Mouse (Mus musculus): ENCODE measurements at regions not wholly inside any gene's neighbourhood (a gene's known extent, or its start where the extent isn't known, plus 50 kb on each side); places are given as distances from the start of the nearest gene placed in this dataset.
"Not testable (repeated sequence)": the region's sequence is repeated elsewhere in the genome, so short reads cannot be mapped to it uniquely, and the experiment has no call there.

DNA sequence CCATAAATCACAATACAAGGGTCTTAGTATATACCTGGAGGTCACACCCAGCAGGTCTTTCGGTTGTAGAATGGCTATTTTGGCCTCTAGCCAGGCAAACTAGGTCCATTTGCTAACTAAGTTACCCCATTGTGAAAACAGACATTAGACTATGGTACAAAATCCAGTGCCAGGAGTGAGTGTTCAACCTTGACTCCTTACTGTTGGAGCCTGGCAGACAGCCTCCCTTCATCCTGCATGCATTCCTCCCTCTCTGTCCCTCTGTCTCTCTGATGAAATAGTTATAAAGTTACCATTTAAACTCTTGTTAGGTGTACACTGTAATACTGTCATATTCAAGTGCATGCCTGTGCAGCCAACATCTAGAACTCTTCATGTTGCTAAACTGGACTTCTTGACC, 254.1 kb downstream of the Tpbg start:
- WGBS, result 83% methylated on average over 1 of the region's 1 CpGs
- Histone ChIP-seq H3K36me3 (no peaks in the 10 kb centered on the region), H3K4me3 (replicated peaks) (no peak overlapping the region)

DNA sequence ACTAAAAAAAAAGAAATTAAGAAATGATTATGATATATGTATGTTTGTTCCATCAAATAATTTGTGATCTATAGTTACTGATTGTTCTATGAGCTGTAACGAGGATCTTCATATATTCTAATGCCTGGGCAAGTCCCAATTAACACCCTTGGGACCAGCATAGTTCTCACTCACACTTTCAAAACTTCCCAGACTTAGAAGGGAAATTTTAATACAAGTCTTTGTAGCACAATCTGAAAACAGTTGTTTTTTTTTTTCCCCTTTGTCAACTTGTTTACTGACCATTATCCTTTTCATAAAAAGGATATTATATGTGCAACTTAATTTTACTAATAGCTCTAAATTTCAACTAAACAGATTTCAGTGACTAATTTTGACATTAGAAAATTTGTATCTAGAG, 257.1 kb downstream of the Tpbg start:
- Histone ChIP-seq H3K4me2 (no peak overlapping the region), H3K9ac (replicated peaks) (no peak overlapping the region), H3K4me3 (replicated peaks) (no peak overlapping the region), H3K4me1 (peaks cover 4% of the 10 kb centered on the region; the same call in 1 of the 2 replicates), H3K27me3 (replicated peaks) (no peaks in the 10 kb centered on the region), H3K27ac (replicated peaks) (no peak overlapping the region), H3K36me3 (no peaks in the 10 kb centered on the region), H3K9me3 (replicated peaks) (no peaks in the 10 kb centered on the region)
- ATAC-seq (ENCODE audit: low FRiP score), result no peak
- WGBS, result 90% methylated on average over 1 of the region's 1 CpGs

More for the DNA sequence above, 254.1 kb downstream of the Tpbg start:
- H3K4me1 ChIP-seq, result no peaks in the 10 kb centered on the region
- no peak for ATAC-seq (ENCODE audit: low FRiP score)
- H3K9me3 ChIP-seq (replicated peaks), result no peaks in the 10 kb centered on the region
- no peaks in the 10 kb centered on the region for H3K27me3 ChIP-seq (replicated peaks)
- H3K27ac ChIP-seq (replicated peaks), result no peak overlapping the region
- H3K9ac ChIP-seq (replicated peaks), result no peak overlapping the region
- no peak overlapping the region for H3K4me2 ChIP-seq

DNA sequence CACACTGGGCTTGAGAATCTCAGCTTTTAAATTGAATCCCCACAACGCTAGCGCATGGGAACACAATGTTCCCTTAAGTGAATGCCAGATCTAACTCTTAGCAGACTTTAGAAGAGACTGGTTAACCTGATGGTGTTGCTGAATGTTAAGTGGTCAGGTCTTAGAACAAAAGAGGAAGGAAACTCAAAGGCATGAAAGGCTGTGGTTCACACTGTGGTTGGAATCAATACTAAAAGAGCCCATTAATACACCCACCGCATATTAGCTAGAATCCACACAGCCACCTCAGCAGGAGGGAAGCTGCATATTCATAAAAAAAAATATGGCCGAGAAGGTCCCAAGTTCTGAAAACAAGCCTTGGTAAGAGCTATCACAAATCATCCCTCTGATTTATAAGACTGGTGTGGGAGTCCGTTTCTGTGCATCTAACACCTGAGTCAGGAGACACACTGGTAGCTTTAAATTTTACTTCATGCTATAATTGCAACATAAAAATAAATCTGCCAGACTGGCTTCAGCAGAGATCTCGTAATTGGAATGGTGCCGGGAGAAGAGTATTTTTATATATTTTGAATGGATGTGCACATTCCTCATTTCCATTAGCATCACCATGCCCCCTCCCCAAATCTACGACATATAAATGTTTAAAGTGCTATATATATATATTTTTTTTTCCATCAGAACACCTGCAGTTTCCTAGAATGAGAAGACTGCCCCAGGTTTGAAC, 259.3 kb downstream of the Tpbg start:
- Histone ChIP-seq H3K9me3 (replicated peaks) (no peaks in the 10 kb centered on the region), H3K27me3 (replicated peaks) (no peaks in the 10 kb centered on the region), H3K36me3 (no peaks in the 10 kb centered on the region), H3K9ac (replicated peaks) (no peak overlapping the region), H3K4me1 (peaks cover 4% of the 10 kb centered on the region; the same call in 1 of the 2 replicates), H3K27ac (replicated peaks) (no peak overlapping the region), H3K4me2 (no peak overlapping the region), H3K4me3 (replicated peaks) (no peak overlapping the region)
- peak; percentile 49; the same call in 1 of the 2 replicates for ATAC-seq (ENCODE audit: low FRiP score)
- WGBS, result 59% methylated on average over 8 of the region's 8 CpGs

DNA sequence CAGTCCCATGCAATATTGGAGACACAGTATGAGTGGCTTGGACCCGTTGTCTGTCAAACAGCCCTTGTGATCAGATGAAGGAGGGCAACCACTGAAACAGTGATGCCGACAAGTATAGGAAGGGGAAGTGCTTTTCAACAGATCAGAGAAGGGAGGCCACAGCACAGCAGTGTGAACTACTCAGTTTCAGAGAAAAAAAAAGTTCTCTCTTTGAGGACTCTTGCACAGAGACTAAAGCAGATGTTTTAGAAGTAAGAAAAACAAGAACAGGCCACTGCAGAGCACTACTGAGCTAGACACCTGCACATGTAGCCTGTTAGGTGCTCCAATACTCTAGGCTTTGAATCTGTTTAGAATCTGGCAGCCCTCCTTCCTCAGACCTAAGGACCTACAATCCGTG, 261.4 kb downstream of the Tpbg start:
- no peaks in the 10 kb centered on the region for H3K27me3 ChIP-seq (replicated peaks)
- peaks cover 4% of the 10 kb centered on the region; the same call in 1 of the 2 replicates for H3K4me1 ChIP-seq
- no peaks in the 10 kb centered on the region for H3K9me3 ChIP-seq (replicated peaks)
- H3K4me2 ChIP-seq, result no peak overlapping the region
- no peak for ATAC-seq (ENCODE audit: low FRiP score)
- H3K27ac ChIP-seq (replicated peaks), result no peak overlapping the region
- no peak overlapping the region for H3K4me3 ChIP-seq (replicated peaks)
- H3K36me3 ChIP-seq, result no peaks in the 10 kb centered on the region
- H3K9ac ChIP-seq (replicated peaks), result no peak overlapping the region
- WGBS, result 76% methylated on average over 3 of the region's 3 CpGs

DNA sequence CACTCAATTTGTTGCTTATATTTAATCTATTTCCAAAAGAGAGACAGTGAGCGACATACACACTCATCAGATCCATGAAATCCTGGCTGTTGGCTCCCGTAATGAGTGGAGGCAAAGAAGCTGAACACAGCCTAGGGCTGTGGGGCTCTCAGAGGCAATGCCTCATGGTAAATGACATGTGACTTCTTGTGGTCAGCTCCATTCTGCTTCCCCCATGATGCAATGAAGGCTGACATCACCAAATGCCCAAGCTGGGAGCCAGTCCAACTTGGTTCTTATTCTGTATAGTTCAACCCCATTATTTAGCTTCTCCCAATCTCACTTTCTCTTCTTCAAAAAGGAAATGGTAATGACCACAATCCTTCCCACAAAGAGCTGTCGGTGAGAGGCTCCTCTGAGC, 262.5 kb downstream of the Tpbg start:
- H3K9ac ChIP-seq (replicated peaks), result no peak overlapping the region
- no peak overlapping the region for H3K4me3 ChIP-seq (replicated peaks)
- ATAC-seq (ENCODE audit: low FRiP score), result no peak
- H3K9me3 ChIP-seq (replicated peaks), result no peaks in the 10 kb centered on the region
- whole genome bisulfite sequencing, result 91% methylated on average over 3 of the region's 3 CpGs
- H3K4me1 ChIP-seq, result peaks cover 4% of the 10 kb centered on the region; the same call in 1 of the 2 replicates
- H3K36me3 ChIP-seq, result no peaks in the 10 kb centered on the region
- H3K4me2 ChIP-seq, result no peak overlapping the region
- no peaks in the 10 kb centered on the region for H3K27me3 ChIP-seq (replicated peaks)
- H3K27ac ChIP-seq (replicated peaks), result no peak overlapping the region

GRCm38 (mm10) chr9:86105851-86106250, 263.7 kb downstream of the Tpbg start:
- H3K4me1 ChIP-seq, result peaks cover 4% of the 10 kb centered on the region; the same call in 1 of the 2 replicates
- H3K9me3 ChIP-seq (replicated peaks), result no peaks in the 10 kb centered on the region
- no peak overlapping the region for H3K9ac ChIP-seq (replicated peaks)
- H3K36me3 ChIP-seq, result no peaks in the 10 kb centered on the region
- H3K27me3 ChIP-seq (replicated peaks), result no peaks in the 10 kb centered on the region
- no peak for ATAC-seq (ENCODE audit: low FRiP score)
- H3K4me3 ChIP-seq (replicated peaks), result no peak overlapping the region
- H3K4me2 ChIP-seq, result no peak overlapping the region
- WGBS, result 54% methylated on average over 3 of the region's 3 CpGs
- H3K27ac ChIP-seq (replicated peaks), result no peak overlapping the region

DNA sequence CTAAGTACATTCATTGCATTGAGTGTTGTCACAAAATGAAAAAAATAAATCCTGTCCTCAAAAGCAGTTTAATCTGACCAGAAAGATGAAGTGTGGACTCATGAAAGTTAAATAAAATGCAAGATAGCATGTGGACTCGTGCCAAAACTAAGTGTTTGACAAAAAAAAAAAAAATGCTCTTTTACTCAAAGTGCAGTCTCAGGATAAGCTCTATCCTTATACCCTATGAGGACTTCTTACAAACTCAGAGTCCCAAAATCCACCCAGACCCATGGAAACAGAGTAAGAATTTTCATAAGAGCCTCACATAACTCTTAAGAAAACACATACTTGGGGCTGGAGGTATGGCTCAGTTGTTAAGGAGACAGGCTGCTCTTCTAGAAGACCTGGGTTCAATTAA, 267.7 kb downstream of the Tpbg start:
- 79% methylated on average over 1 of the region's 1 CpGs for WGBS
- Histone ChIP-seq H3K9ac (replicated peaks) (no peak overlapping the region), H3K27ac (replicated peaks) (no peak overlapping the region), H3K36me3 (no peaks in the 10 kb centered on the region), H3K4me2 (no peak overlapping the region), H3K9me3 (replicated peaks) (no peaks in the 10 kb centered on the region), H3K4me3 (replicated peaks) (no peak overlapping the region), H3K27me3 (replicated peaks) (no peaks in the 10 kb centered on the region), H3K4me1 (no peaks in the 10 kb centered on the region)
- no peak for ATAC-seq (ENCODE audit: low FRiP score)

DNA sequence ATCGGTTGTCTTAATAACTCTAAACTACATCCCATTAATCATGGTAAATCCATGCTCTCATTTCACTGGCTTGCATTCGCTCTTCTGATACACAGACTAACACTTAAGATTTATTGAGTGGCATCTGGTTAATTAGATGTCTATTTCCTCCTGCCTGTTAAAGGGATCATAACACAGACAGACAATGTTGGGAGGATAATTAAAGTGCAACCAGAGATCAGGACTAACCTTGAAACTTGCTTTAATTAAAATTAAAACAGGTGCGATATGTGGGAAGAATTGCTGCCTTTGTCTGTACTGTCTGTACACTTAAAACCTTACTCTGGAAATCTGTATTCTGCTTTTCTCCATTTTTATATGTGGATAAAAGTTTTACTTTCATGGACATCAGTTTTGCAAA, 277.2 kb downstream of the Tpbg start:
- Histone ChIP-seq H3K9ac (replicated peaks) (no peak overlapping the region), H3K27me3 (replicated peaks) (no peaks in the 10 kb centered on the region), H3K4me1 (no peaks in the 10 kb centered on the region), H3K9me3 (replicated peaks) (no peaks in the 10 kb centered on the region), H3K36me3 (no peaks in the 10 kb centered on the region), H3K4me2 (no peak overlapping the region), H3K27ac (replicated peaks) (no peak overlapping the region), H3K4me3 (replicated peaks) (no peak overlapping the region)
- no peak for ATAC-seq (ENCODE audit: low FRiP score)
- 49% methylated on average over 3 of the region's 3 CpGs for WGBS

- H3K4me2 ChIP-seq; H3K9ac ChIP-seq (replicated peaks); ATAC-seq (ENCODE audit: low FRiP score); H3K4me3 ChIP-seq (replicated peaks); H3K9me3 ChIP-seq (replicated peaks); H3K4me1 ChIP-seq; H3K27me3 ChIP-seq (replicated peaks); H3K27ac ChIP-seq (replicated peaks); H3K36me3 ChIP-seq: not testable (repeated sequence)
- 75% methylated on average over 1 of the region's 1 CpGs for WGBS
Observed at GRCm38 (mm10) chr9:86135617-86136016, 293.4 kb downstream of the Tpbg start.

DNA sequence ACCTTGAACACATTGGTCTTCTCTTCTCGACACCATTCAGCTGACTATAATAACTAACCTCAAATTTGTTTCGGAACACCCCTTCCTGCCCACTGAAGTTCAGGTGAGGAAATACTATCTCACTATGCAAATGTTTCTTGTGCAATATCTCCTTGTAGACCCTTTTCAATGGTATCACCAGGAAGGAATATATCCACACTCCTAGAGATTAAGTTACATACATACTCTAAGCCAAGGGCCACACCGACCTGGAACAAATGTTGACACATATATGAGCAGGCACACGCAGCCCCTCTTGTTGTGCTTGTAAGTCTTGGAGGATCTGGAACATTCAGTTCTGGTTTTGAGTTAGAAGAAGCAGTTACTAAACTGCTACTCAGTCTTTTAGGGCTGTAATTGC, 303.7 kb downstream of the Tpbg start:
- ATAC-seq (ENCODE audit: low FRiP score), result no peak
- H3K4me3 ChIP-seq (replicated peaks), result no peak overlapping the region
- no peaks in the 10 kb centered on the region for H3K36me3 ChIP-seq
- no peaks in the 10 kb centered on the region for H3K4me1 ChIP-seq
- no peak overlapping the region for H3K9ac ChIP-seq (replicated peaks)
- no peaks in the 10 kb centered on the region for H3K27me3 ChIP-seq (replicated peaks)
- H3K9me3 ChIP-seq (replicated peaks), result no peaks in the 10 kb centered on the region
- 93% methylated on average over 4 of the region's 4 CpGs for WGBS
- H3K27ac ChIP-seq (replicated peaks), result no peak overlapping the region
- H3K4me2 ChIP-seq, result no peak overlapping the region

GRCm38 (mm10) chr9:86160316-86160715, 304.4 kb downstream of the Ube2cbp start:
- ATAC-seq (ENCODE audit: low FRiP score), result no peak
- 91% methylated on average over 1 of the region's 1 CpGs for WGBS
- Histone ChIP-seq H3K4me2 (no peak overlapping the region), H3K27me3 (replicated peaks) (no peaks in the 10 kb centered on the region), H3K9me3 (replicated peaks) (no peaks in the 10 kb centered on the region), H3K36me3 (no peaks in the 10 kb centered on the region), H3K27ac (replicated peaks) (no peak overlapping the region), H3K4me3 (replicated peaks) (no peak overlapping the region), H3K4me1 (no peaks in the 10 kb centered on the region), H3K9ac (replicated peaks) (no peak overlapping the region)

DNA sequence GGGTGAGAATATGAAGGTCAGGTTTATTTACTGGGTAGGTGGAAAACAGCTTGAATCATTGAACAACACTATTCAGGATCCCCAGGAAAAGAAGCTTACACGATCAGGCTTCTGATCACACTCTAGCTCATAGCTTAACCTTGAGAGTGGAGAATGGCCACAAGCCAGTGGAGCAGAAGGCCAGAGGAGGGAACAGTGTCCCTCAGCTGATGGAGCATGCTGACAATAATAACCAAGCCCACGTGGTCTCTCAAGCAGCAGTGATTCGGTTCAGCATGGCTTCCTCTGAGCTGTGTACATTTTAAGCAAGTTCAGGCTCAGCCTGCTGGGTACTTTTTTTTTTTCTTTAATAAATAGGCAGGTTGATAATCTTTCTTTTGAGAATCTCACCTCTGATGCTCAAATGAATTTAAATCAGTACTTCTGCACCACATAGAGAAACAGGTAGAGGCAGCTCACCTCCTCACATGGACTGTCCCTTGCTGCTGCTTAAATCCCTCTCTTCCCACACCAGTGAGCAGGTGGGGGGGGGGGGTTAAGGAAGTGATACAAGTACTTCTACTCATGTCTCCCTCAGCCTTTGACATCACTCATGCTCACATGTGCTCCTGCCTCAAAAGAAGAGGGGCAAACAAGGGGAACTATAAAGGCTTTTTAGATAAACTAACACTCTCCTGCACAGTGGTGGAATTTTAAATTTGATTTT, 298.2 kb downstream of the Ube2cbp start:
- H3K4me3 ChIP-seq (replicated peaks), result no peak overlapping the region
- no peak overlapping the region for H3K27ac ChIP-seq (replicated peaks)
- no peaks in the 10 kb centered on the region for H3K27me3 ChIP-seq (replicated peaks)
- H3K4me2 ChIP-seq, result no peak overlapping the region
- no peaks in the 10 kb centered on the region for H3K36me3 ChIP-seq
- H3K9ac ChIP-seq (replicated peaks), result no peak overlapping the region
- peak; percentile 59; the same call in 1 of the 2 replicates for ATAC-seq (ENCODE audit: low FRiP score)
- no peaks in the 10 kb centered on the region for H3K9me3 ChIP-seq (replicated peaks)
- WGBS, result 68% methylated on average over 3 of the region's 3 CpGs
- no peaks in the 10 kb centered on the region for H3K4me1 ChIP-seq

Measured in neural tube, embryonic 15.5 days (tissue).